ENCODE assay signal across 8 mouse cellular contexts in the genomic region with DNA sequence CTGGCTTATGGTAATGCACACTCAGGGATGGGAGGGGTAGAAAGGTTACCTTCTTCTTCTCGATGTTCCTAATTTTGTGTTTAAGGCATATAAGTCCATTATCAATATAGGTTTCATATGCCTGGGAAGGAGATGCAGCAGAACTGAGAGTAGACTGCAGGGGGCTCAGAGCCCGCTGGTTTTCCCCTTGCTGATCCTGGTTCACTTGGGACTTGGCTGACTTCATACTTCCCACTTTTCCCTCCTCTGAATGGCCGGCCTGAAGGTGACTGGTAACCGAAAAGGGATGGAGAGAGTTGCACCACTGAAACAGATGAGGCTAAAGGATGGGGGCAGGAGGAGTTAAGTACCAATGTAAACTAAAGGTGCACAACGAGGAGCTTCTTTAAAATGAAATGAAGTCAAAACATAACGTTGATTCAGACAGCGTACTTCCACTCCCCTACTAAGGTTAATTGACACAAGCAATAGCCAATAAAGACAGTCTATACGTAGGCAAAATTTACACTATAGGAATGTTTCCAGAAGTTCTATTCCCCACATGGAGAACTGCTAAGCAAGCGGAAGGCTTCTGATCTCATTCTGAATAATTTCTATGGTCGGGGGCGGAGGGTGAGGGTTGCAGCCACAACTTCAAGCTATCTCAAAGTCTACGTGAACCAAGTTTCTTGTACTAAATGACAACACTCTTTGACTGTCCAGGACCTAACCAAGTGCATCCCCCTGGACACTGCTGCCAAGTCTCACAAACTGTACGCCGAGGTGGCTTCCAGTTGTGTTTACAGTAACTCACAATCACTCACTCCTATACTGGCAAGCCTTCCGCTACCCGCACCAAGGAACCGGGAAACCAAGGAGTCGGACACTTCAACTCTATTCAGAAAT. TPM values are rescaled to one million over a fixed set of nuclear protein-coding genes. Genes with fewer than 3 reads are reported as not detected.
DNase-seq lines count a peak whose midpoint lies in the region; ATAC-seq and TF ChIP-seq lines count a peak whose summit lies in the region.

No protein-coding gene starts in this region.

- peak overlapping the region; percentile 82 for H3ac ChIP-seq in C2C12 (ENCODE audit: control insufficient read depth, insufficient read length, low read depth)

- H3K27ac ChIP-seq in cortical plate, adult 2 months (ENCODE audit: insufficient read depth, low read length) = no peak overlapping the region
- no peak overlapping the region for H3K27ac ChIP-seq in hindbrain, embryonic 11.5 days (ENCODE audit: low read depth, low read length)
- H3K27ac ChIP-seq in liver, embryonic 12.5 days = peak overlapping the region; percentile 87
- peak overlapping the region; percentile 94 for H3K27ac ChIP-seq in neural tube, embryonic 13.5 days (replicated peaks)

- no peaks in the 10 kb centered on the region for H3K36me3 ChIP-seq in C2C12 (ENCODE audit: control insufficient read depth, insufficient read depth)
- no peaks in the 10 kb centered on the region for H3K36me3 ChIP-seq in hindbrain, embryonic 11.5 days (ENCODE audit: control insufficient read depth, insufficient read depth, low read length)
- no peaks in the 10 kb centered on the region for H3K36me3 ChIP-seq in liver, embryonic 12.5 days
- no peaks in the 10 kb centered on the region for H3K36me3 ChIP-seq in neural tube, embryonic 13.5 days

- H3K79me2 ChIP-seq in C2C12 (ENCODE audit: control insufficient read depth, insufficient read depth) = no peaks in the 10 kb centered on the region

- no peak for TF ChIP-seq POLR2A in cortical plate, adult 2 months (IDR thresholded peaks at IDR 0.05; ENCODE audit: extremely low read depth, insufficient read depth, low read length)

- H3K4me1 ChIP-seq in cortical plate, adult 2 months (ENCODE audit: control insufficient read depth, insufficient read depth, low read length) = no peaks in the 10 kb centered on the region
- no peaks in the 10 kb centered on the region for H3K4me1 ChIP-seq in hindbrain, embryonic 11.5 days (replicated peaks; ENCODE audit: control insufficient read depth, insufficient read depth, low read length)
- H3K4me1 ChIP-seq in liver, embryonic 12.5 days = peaks cover 34% of the 10 kb centered on the region
- H3K4me1 ChIP-seq in neural tube, embryonic 13.5 days (replicated peaks) = peaks cover 10% of the 10 kb centered on the region

- peak; percentile 23 for DNase-seq in embryo, embryonic 10 days (ENCODE audit: low spot score)
- DNase-seq in embryo, embryonic 9.5 days (ENCODE audit: extremely low spot score) = no peak
- DNase-seq in hindbrain, embryonic 11.5 days (ENCODE audit: low spot score) = no peak
- DNase-seq in urinary bladder, postnatal 25 days (ENCODE audit: low spot score) = no peak

- WGBS in hindbrain, embryonic 11.5 days = 20% methylated on average over 18 of the region's 18 CpGs
- 9% methylated on average over 18 of the region's 18 CpGs for WGBS in liver, embryonic 12.5 days (ENCODE audit: insufficient replicate concordance)
- 15% methylated on average over 18 of the region's 18 CpGs for WGBS in neural tube, embryonic 13.5 days

- no peaks in the 10 kb centered on the region for H3K79me3 ChIP-seq in C2C12 (ENCODE audit: low read depth)

- H3K4me3 ChIP-seq in C2C12 (ENCODE audit: insufficient read depth, poor library complexity, severe bottlenecking) = peak overlapping the region; percentile 45
- H3K4me3 ChIP-seq in cortical plate, adult 2 months (ENCODE audit: insufficient read depth, low read length) = peak overlapping the region; percentile 72
- H3K4me3 ChIP-seq in hindbrain, embryonic 11.5 days (ENCODE audit: low read depth, low read length) = peak overlapping the region; percentile 68
- peak overlapping the region; percentile 82 for H3K4me3 ChIP-seq in liver, embryonic 12.5 days
- H3K4me3 ChIP-seq in neural tube, embryonic 13.5 days = peak overlapping the region; percentile 70

- no peak for TF ChIP-seq CTCF in C2C12 (IDR thresholded peaks at IDR 0.05; ENCODE audit: control insufficient read depth, insufficient read depth, insufficient read length)
- TF ChIP-seq CTCF in cortical plate, adult 2 months (IDR thresholded peaks at IDR 0.05; ENCODE audit: extremely low read depth, insufficient read depth, low read length) = no peak

- no peaks in the 10 kb centered on the region for H3K27me3 ChIP-seq in C2C12 (ENCODE audit: control insufficient read depth, insufficient read depth, insufficient read length)
- no peaks in the 10 kb centered on the region for H3K27me3 ChIP-seq in hindbrain, embryonic 11.5 days (ENCODE audit: control insufficient read depth, insufficient read depth, low read length)
- no peaks in the 10 kb centered on the region for H3K27me3 ChIP-seq in liver, embryonic 12.5 days (replicated peaks)
- H3K27me3 ChIP-seq in neural tube, embryonic 13.5 days = no peaks in the 10 kb centered on the region

- ATAC-seq in hindbrain, embryonic 11.5 days (ENCODE audit: low FRiP score) = no peak
- no peak; the same call in 1 of the 2 replicates for ATAC-seq in liver, embryonic 12.5 days
- ATAC-seq in neural tube, embryonic 13.5 days (ENCODE audit: low read depth) = no peak

- H3K9ac ChIP-seq in hindbrain, embryonic 11.5 days (ENCODE audit: low read depth, low read length) = peak overlapping the region; percentile 72
- H3K9ac ChIP-seq in liver, embryonic 12.5 days = peak overlapping the region; percentile 87
- H3K9ac ChIP-seq in neural tube, embryonic 13.5 days = peak overlapping the region; percentile 76

- peak overlapping the region; percentile 72 for H3K4me2 ChIP-seq in hindbrain, embryonic 11.5 days (replicated peaks; ENCODE audit: low read depth, low read length)
- H3K4me2 ChIP-seq in liver, embryonic 12.5 days = peak overlapping the region; percentile 91
- H3K4me2 ChIP-seq in neural tube, embryonic 13.5 days = peak overlapping the region; percentile 87

- no peaks in the 10 kb centered on the region for H3K9me3 ChIP-seq in hindbrain, embryonic 11.5 days (ENCODE audit: control insufficient read depth, low read length)
- H3K9me3 ChIP-seq in liver, embryonic 12.5 days (replicated peaks) = no peaks in the 10 kb centered on the region
- H3K9me3 ChIP-seq in neural tube, embryonic 13.5 days = no peaks in the 10 kb centered on the region

TF ChIP-seq in C2C12, 6 proteins besides CTCF, POLR2A, EP300 and RAD21:
- TF ChIP-seq MYOD1 (IDR thresholded peaks at IDR 0.05; ENCODE audit: control insufficient read depth, insufficient read length, low read depth) = no peak
TF ChIP-seq in C2C12: peak in this region for 0.

RNA-seq across cellular contexts. Expression of gene Caprin2, which starts 0.9 kb away (rescaled TPM):
- 1.8 TPM for polyA plus RNA-seq in C2C12 (2012; fragmentation: generic; extraction: Trizol)
- 17.2 and 17.3 TPM in 2 replicates for polyA plus RNA-seq in cortical plate, adult 2 months (2012; rRNA removed)
- 10.7 and 13.1 TPM in 2 replicates for polyA plus RNA-seq in hindbrain, embryonic 11.5 days (2014; fragmentation: Nextera tagmentation; extraction: Ambion mirVana)
- polyA plus RNA-seq in liver, embryonic 12.5 days (2016; fragmentation: Nextera tagmentation; extraction: Ambion mirVana) = 9.7 and 10.8 TPM in 2 replicates
- 14.2 and 14.7 TPM in 2 replicates for polyA plus RNA-seq in neural tube, embryonic 13.5 days (2015; fragmentation: Nextera tagmentation; extraction: Ambion mirVana)

RNA-seq across cellular contexts. Expression of gene Sinhcaf, which starts 51.1 kb away (rescaled TPM):
- 22.4 TPM for polyA plus RNA-seq in C2C12 (2012; fragmentation: generic; extraction: Trizol)
- polyA plus RNA-seq in cortical plate, adult 2 months (2012; rRNA removed) = 1.6 and 2.1 TPM in 2 replicates
- polyA plus RNA-seq in hindbrain, embryonic 11.5 days (2014; fragmentation: Nextera tagmentation; extraction: Ambion mirVana) = 246 and 283 TPM in 2 replicates
- polyA plus RNA-seq in liver, embryonic 12.5 days (2016; fragmentation: Nextera tagmentation; extraction: Ambion mirVana) = 44.0 and 45.4 TPM in 2 replicates
- polyA plus RNA-seq in neural tube, embryonic 13.5 days (2015; fragmentation: Nextera tagmentation; extraction: Ambion mirVana) = 86.2 and 102 TPM in 2 replicates

Comparison
In these comparisons a context has a peak if more than half of its experiments do, and no peak if none do; other contexts are left out.
1. H3K27ac ChIP-seq: peak in liver, embryonic 12.5 days (single experiment) and neural tube, embryonic 13.5 days (single experiment); none in cortical plate, adult 2 months (single experiment) and hindbrain, embryonic 11.5 days (single experiment).
2. Peak in every context shown above with its lines, with median percentiles within 50 percentile points of each other: H3K4me3 ChIP-seq, H3K4me2 ChIP-seq and H3K9ac ChIP-seq.